Mouse (Mus musculus): ENCODE results near the gene 1700067K01Rik. TPM values are rescaled to one million over a fixed set of nuclear protein-coding genes. Genes with fewer than 3 reads are reported as not detected.

1700067K01Rik gene
- polyA plus RNA-seq, 1 experiment from 2014 or later, result 1.3 TPM

DNA sequence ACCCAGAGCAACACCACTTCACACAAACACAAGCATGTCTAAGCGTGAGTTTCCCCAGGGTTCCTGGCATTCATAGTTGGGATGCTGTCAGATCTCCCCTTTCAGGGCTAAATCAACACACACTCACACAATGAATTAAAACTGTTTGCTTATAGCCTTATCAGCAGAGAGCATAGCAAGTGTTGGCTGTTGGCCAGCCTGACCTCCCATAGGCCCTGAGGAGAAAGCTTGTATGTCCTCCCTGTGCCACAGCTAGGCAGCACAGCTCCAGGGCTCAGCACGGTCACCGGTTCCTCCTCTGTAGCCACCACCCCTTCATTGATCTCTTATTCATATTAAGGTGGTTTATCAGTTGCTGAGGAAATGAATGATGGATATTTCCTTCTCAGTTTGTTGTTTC is 51.4 kb downstream of the 1700067K01Rik start:
- H3K4me2 ChIP-seq (ENCODE audit: low read length), result no peak overlapping the region
- no peak overlapping the region for H3K4me3 ChIP-seq (replicated peaks; ENCODE audit: low read length)
- ATAC-seq, result no peak
- H3K27me3 ChIP-seq (replicated peaks; ENCODE audit: control insufficient read depth, insufficient read depth, low read length), result no peaks in the 10 kb centered on the region
- no peaks in the 10 kb centered on the region for H3K9me3 ChIP-seq (ENCODE audit: control insufficient read depth, low read length)
- no peak overlapping the region for H3K27ac ChIP-seq (ENCODE audit: low read length)
- H3K36me3 ChIP-seq (ENCODE audit: control insufficient read depth, insufficient read depth), result no peaks in the 10 kb centered on the region
- WGBS, result 74% methylated on average over 3 of the region's 3 CpGs
- H3K9ac ChIP-seq (replicated peaks; ENCODE audit: low read depth, low read length), result no peak overlapping the region
- no peaks in the 10 kb centered on the region for H3K4me1 ChIP-seq (replicated peaks; ENCODE audit: control insufficient read depth, insufficient read depth, low read length)

DNA sequence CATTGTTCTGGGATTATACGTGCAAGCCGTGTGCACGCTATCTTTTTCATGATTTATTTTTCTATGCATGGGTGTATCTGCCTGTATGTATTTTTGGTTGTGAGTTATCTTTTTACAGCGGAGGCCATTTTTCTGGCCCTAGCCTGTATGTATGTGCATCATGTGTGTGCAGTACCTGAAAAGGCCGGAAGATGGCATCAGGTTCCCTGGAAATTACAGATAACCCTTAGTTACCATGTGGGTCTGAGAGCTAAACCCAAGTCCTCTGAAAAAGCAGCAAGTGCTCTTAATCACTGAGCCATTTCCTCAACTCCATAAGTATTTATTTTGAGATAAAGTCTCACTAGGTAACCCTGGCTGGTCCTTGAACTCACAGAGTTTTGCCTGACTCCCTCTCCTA is 51.9 kb downstream of the 1700067K01Rik start:
- H3K27me3 ChIP-seq (replicated peaks; ENCODE audit: control insufficient read depth, insufficient read depth, low read length), result no peaks in the 10 kb centered on the region
- ATAC-seq, result no peak
- H3K9ac ChIP-seq (replicated peaks; ENCODE audit: low read depth, low read length), result no peak overlapping the region
- 96% methylated on average over 5 of the region's 5 CpGs for WGBS
- H3K9me3 ChIP-seq (ENCODE audit: control insufficient read depth, low read length), result no peaks in the 10 kb centered on the region
- no peak overlapping the region for H3K4me2 ChIP-seq (ENCODE audit: low read length)
- no peak overlapping the region for H3K4me3 ChIP-seq (replicated peaks; ENCODE audit: low read length)
- H3K36me3 ChIP-seq (ENCODE audit: control insufficient read depth, insufficient read depth), result no peaks in the 10 kb centered on the region
- no peak overlapping the region for H3K27ac ChIP-seq (ENCODE audit: low read length)
- no peaks in the 10 kb centered on the region for H3K4me1 ChIP-seq (replicated peaks; ENCODE audit: control insufficient read depth, insufficient read depth, low read length)

MicroRNAs within 50 kb of the gene (microRNA counts, 519-probe panel; counts per million panel counts)
- microRNA mmu-miR-1199, result not detected

Small RNA genes within 50 kb of the gene (microRNA-seq; reads per million reads assigned to microRNA genes)
- gene Mir1199 (not detected), gene Mir8111 (1.0 reads per million)

Other genes with a start within 250 kb of the 1700067K01Rik start
- 57.4 and 60.4 TPM in 2 replicates for gene Adgrl1, start 101.4 kb upstream of the 1700067K01Rik start, polyA plus RNA-seq (2015; fragmentation: Nextera tagmentation; extraction: Ambion mirVana)
- gene Gm10644, start 46.3 kb upstream of the 1700067K01Rik start, polyA plus RNA-seq (2015; fragmentation: Nextera tagmentation; extraction: Ambion mirVana), result 0.63 and 1.3 TPM in 2 replicates
- gene Asf1b, start 46.0 kb upstream of the 1700067K01Rik start, polyA plus RNA-seq (2015; fragmentation: Nextera tagmentation; extraction: Ambion mirVana), result 14.8 and 19.5 TPM in 2 replicates
- 164 TPM in 2 replicates for gene Prkaca, start 28.5 kb upstream of the 1700067K01Rik start, polyA plus RNA-seq (2015; fragmentation: Nextera tagmentation; extraction: Ambion mirVana)
- 8.1 and 9.7 TPM in 2 replicates for gene Samd1, start 3.8 kb upstream of the 1700067K01Rik start, polyA plus RNA-seq (2015; fragmentation: Nextera tagmentation; extraction: Ambion mirVana)
- not detected in 2 replicates for gene 2210011C24Rik, start 10.7 kb downstream of the 1700067K01Rik start, polyA plus RNA-seq (2015; fragmentation: Nextera tagmentation; extraction: Ambion mirVana)
- 2.0 and 3.0 TPM in 2 replicates for gene Palm3, start 20.0 kb downstream of the 1700067K01Rik start, polyA plus RNA-seq (2015; fragmentation: Nextera tagmentation; extraction: Ambion mirVana)
- 0.65 and 0.79 TPM in 2 replicates for gene Il27ra, start 41.1 kb downstream of the 1700067K01Rik start, polyA plus RNA-seq (2015; fragmentation: Nextera tagmentation; extraction: Ambion mirVana)
- not detected in 2 replicates for gene Rln3, start 43.5 kb downstream of the 1700067K01Rik start, polyA plus RNA-seq (2015; fragmentation: Nextera tagmentation; extraction: Ambion mirVana)
- 1.0 and 1.1 TPM in 2 replicates for gene Gm10643, start 63.6 kb downstream of the 1700067K01Rik start, polyA plus RNA-seq (2015; fragmentation: Nextera tagmentation; extraction: Ambion mirVana)
- gene Rfx1, start 65.3 kb downstream of the 1700067K01Rik start, polyA plus RNA-seq (2015; fragmentation: Nextera tagmentation; extraction: Ambion mirVana), result 8.7 and 11.3 TPM in 2 replicates
- 16.0 and 20.6 TPM in 2 replicates for gene Dcaf15, start 103.3 kb downstream of the 1700067K01Rik start, polyA plus RNA-seq (2015; fragmentation: Nextera tagmentation; extraction: Ambion mirVana)
- gene Podnl1, start 124.5 kb downstream of the 1700067K01Rik start, polyA plus RNA-seq (2015; fragmentation: Nextera tagmentation; extraction: Ambion mirVana), result 0.31 and 0.38 TPM in 2 replicates
- gene Cc2d1a, start 146.4 kb downstream of the 1700067K01Rik start, polyA plus RNA-seq (2015; fragmentation: Nextera tagmentation; extraction: Ambion mirVana), result 35.4 and 43.8 TPM in 2 replicates
- gene 4930432K21Rik, start 146.5 kb downstream of the 1700067K01Rik start, polyA plus RNA-seq (2015; fragmentation: Nextera tagmentation; extraction: Ambion mirVana), result 2.6 and 3.5 TPM in 2 replicates
- gene Nanos3, start 183.7 kb downstream of the 1700067K01Rik start, polyA plus RNA-seq (2015; fragmentation: Nextera tagmentation; extraction: Ambion mirVana), result 3.2 and 4.7 TPM in 2 replicates
- 40.1 and 41.8 TPM in 2 replicates for gene Zswim4, start 235.6 kb downstream of the 1700067K01Rik start, polyA plus RNA-seq (2015; fragmentation: Nextera tagmentation; extraction: Ambion mirVana)
- 214 and 231 TPM in 2 replicates for gene D8Ertd738e, start 248.2 kb downstream of the 1700067K01Rik start, polyA plus RNA-seq (2015; fragmentation: Nextera tagmentation; extraction: Ambion mirVana)